Mouse (Mus musculus) erythroblast, embryonic 14.5 days (primary cell): Measurements from ENCODE around the gene Corin.

Experiments
- GATA1 ChIP-seq: IDR thresholded peaks from 2 replicates; pipeline ENCODE4 v1.6.1; 2012; ENCODE audit warnings: low read length, inconsistent platforms, mixed read lengths
- TAL1 ChIP-seq: IDR thresholded peaks from 3 replicates; pipeline ENCODE4 v1.6.1; 2012; ENCODE audit warnings: low read length, inconsistent platforms, mixed read lengths

GRCm38 (mm10) chr5:72498271-72498670, 6.0 kb downstream of the Corin start:
- TF ChIP-seq GATA1 (no peak), TAL1 (no peak)
